Mouse (Mus musculus) activated CD4-positive, CD25-positive, alpha-beta regulatory T cell, adult 9 weeks (primary cell): ENCODE measurements around the gene Nuf2. TPM values are rescaled to one million over a fixed set of nuclear protein-coding genes. Genes with fewer than 3 reads are reported as not detected.

ENCODE experiments used
- polyA plus RNA-seq: library from polyadenylated mRNA; unstranded; fragments of 100-300 nt; shearing (Covaris generic); gene quantifications from one replicate; pipeline ENCODE4 v1.2.1, GENCODE M21; 2017

The Nuf2 gene
- polyA plus RNA-seq = 3.8 TPM

DNA sequence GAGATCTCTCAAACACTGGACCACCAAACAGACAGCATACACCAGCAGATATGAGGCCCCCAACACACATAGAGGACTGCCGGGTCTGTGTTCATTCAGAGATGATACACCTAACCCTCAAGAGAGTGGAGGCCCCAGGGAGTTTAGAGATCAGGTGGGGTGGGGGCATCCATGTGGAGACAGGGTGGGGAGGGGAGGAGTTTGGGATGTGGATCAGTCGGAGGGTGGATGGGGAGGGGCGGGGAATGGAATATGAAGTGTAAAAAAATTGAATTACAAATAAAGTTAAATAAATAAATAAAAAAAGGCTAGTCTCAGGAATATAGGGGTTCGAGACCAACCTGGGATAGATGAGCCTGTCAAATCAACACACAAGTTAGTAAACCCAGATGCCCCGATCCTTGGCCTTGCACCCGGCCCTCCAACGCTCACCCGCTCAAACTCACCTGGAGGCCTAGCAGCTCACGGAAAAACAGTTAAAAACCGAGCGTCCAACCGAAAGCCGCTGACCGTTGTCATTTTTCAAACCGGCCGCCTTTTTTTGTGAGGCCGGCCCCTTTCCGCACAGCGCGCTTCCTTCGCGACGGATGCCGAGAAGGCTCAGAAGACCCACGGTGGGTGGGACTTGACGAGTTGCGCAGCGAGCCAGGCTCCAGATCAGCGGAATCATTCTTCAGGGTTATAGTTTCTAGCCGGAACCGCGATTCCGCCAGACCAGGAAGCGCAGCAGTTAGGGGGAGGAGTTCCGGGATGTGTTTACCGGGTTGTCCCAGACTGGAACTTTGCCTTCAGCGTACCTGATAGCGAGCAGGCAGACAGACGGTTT, at the start of gene Nuf2:
Gene Nuf2, minus strand, starts transcription at position 589 of the 826 bp plus-strand sequence.

Other genes starting within 250 kb of the Nuf2 start
- not detected for gene Rgs5, start 124.0 kb upstream of the Nuf2 start, polyA plus RNA-seq
- gene Rgs4, start 216.2 kb upstream of the Nuf2 start, polyA plus RNA-seq = not detected